Mouse (Mus musculus): ENCODE results near the gene Rdh9.

DNA sequence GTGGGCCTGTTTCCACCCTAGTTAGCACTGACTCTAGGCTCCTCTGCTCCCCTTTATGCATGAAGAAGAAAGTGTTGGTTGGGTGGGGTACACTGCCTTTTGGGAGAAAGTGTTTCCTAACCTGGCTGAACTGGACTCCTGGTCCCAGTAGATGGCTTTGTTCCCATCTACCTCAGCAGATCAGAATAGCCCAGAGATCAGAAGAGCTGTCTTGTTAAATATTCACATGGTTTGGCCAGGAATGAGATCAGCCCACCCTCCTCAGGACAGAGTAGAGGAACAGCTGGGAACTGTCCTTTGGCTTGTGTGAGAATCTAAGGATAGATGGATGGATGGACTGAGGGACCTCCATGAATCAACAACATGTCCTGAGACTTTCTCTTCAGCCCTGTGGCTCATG is 39.7 kb downstream of the Rdh9 start:
- TF ChIP-seq EP300 (IDR thresholded peaks at IDR 0.05) (no peak), CTCF (IDR thresholded peaks at IDR 0.05) (no peak)

All from lung, postnatal 0 days (tissue).